Mouse (Mus musculus) spleen, postnatal 4 days (tissue): Measurements from ENCODE around the gene Strip2.

Experiments used
- DNase-seq, 2 experiments: peaks; one replicate each; pipeline ENCODE4 v3.0.0; 2022; ENCODE audit warnings: low spot score in 2 of 2

Gene Strip2

DNA sequence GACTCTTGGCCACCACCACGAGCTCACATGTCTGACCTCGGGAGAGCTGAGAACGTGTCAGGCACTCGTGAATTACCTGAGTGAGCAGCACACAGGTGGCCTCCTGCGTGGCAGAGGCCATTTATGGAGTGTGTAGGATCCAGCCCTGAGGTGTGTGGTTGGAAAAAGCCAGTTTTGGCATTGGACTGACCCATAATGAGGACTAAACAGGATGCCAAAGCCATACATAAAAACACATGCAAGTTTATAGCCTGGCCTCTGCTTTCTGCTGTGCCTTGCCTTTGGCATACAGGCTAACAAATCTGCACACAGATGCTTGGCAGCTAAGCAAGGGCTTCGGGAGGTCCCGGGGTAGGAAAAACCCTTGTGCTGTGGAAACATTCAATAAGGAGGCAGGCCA, 92.4 kb downstream of the Strip2 start:
- DNase-seq: no peak
